Mouse (Mus musculus): Measurements from ENCODE around the gene Arl6ip5. TPM values are rescaled to one million over a fixed set of nuclear protein-coding genes. Genes with fewer than 3 reads are reported as not detected.
A peak's percentile ranks its signal among the peaks of the same experiment; 100 is the strongest.

The Arl6ip5 gene
- polyA plus RNA-seq, 1 experiment from 2014 or later: 41.8 TPM

DNA sequence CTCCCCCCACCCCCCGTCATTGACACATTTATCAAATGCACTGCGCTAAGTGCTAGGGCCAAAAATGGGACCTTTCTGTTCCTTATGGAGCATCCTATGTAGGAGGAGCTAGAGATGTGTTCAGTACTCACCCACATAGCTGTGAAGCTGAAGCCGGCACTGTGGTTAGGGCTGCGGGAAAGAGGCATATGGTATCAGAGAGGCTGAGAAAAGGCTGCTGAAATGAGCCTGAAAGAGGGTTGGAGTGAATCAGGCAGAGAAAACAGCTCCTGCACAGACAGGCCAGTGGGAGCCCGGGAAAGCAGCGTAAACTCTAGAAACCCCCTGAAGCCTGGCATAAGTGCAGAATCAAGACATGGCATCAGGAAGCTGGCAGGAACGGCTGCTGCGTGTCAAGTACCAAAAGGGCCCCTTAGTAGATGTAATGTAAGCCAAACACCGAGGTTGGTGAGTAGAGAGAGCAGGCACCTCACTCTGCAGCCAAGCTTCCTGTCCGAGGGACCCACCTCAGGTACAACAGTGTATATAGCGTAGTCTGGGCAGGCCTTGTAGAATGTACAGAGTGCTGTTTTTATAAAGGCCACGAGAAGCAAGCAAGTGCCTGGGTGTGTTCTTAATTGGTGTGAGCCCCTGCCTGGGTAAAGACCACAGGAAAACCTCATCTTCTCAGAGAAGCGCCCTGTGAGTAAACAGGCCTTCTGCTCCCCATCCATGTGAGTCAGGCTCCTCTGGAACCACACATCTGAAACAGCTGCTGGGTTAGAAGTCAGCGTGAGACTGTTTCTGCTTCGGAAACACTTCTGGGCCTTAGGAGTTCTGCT lies 10.9 kb downstream of the Arl6ip5 start:
- no peak for ATAC-seq (ENCODE audit: low FRiP score)
- no peaks in the 10 kb centered on the region for H3K4me1 ChIP-seq (ENCODE audit: control insufficient read depth, insufficient read depth, low read length)
- no peak overlapping the region for H3K9ac ChIP-seq (ENCODE audit: low read length)

DNA sequence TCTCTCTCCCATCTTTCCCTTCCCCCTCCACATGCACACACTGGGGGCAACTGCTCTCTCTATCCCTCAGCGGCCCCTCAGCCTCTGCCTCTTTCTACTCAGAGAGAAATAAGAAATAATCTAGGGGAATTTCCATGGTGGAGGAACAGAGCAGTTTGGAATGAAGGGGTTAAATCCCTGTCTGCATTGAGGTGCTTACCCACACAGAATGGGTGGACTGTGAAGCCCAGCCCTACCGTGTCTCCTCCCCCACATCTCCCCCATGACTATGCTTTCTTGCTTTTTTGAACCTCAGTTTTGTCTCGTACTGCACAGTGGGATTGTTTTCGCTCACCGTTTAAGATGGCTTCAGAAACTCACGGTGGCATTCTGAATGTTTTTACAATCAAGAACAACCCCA lies 11.8 kb downstream of the Arl6ip5 start:
- Histone ChIP-seq H3K36me3 (ENCODE audit: control insufficient read depth, insufficient read depth, low read length) (no peaks in the 10 kb centered on the region), H3K4me2 (no peak overlapping the region), H3K4me3 (ENCODE audit: low read depth, low read length) (no peak overlapping the region), H3K9ac (ENCODE audit: low read length) (no peak overlapping the region), H3K27ac (ENCODE audit: low read depth, low read length) (no peak overlapping the region), H3K4me1 (ENCODE audit: control insufficient read depth, insufficient read depth, low read length) (no peaks in the 10 kb centered on the region), H3K27me3 (ENCODE audit: control insufficient read depth, insufficient read depth, low read length) (no peaks in the 10 kb centered on the region), H3K9me3 (ENCODE audit: control insufficient read depth, low read length) (no peaks in the 10 kb centered on the region)
- DNase-seq (ENCODE audit: low spot score, missing footprints): no peak
- ATAC-seq (ENCODE audit: low FRiP score): no peak
- 61% methylated on average over 6 of the region's 6 CpGs for WGBS

More for the DNA sequence above, 10.9 kb downstream of the Arl6ip5 start:
- no peak overlapping the region for H3K4me2 ChIP-seq
- H3K9me3 ChIP-seq (ENCODE audit: control insufficient read depth, low read length): no peaks in the 10 kb centered on the region
- H3K36me3 ChIP-seq (ENCODE audit: control insufficient read depth, insufficient read depth, low read length): no peaks in the 10 kb centered on the region
- WGBS: 78% methylated on average over 15 of the region's 15 CpGs
- DNase-seq (ENCODE audit: low spot score, missing footprints): no peak
- H3K4me3 ChIP-seq (ENCODE audit: low read depth, low read length): no peak overlapping the region
- H3K27me3 ChIP-seq (ENCODE audit: control insufficient read depth, insufficient read depth, low read length): no peaks in the 10 kb centered on the region
- H3K27ac ChIP-seq (ENCODE audit: low read depth, low read length): no peak overlapping the region

DNA sequence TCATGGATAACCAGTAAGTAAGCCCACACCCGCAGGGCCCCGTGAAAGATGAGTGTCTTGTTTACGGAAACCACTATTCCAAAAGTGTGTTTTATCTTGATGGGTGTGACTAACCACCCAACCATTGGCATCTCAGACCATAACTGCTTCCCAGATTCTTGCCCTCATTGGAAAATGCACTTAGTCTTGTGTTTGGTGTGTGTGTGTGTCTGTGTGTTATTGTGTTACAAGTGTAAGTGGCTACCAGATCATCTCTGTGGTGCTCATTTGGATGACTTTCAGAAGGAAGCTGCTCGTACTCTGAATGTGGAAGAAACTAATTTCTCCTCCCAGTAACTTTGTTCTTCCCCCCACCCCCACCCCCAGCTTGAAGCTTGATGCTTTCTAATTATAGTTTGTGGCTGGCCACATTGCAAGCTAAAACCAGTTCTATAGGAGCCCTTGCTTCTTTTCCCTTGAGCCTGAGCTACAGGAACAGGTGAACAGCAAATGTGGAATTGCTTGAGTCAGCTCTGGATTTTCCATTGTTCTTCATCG lies 12.5 kb downstream of the Arl6ip5 start:
- H3K9ac ChIP-seq (ENCODE audit: low read length): no peak overlapping the region
- no peaks in the 10 kb centered on the region for H3K27me3 ChIP-seq (ENCODE audit: control insufficient read depth, insufficient read depth, low read length)
- no peak for ATAC-seq (ENCODE audit: low FRiP score)
- no peak overlapping the region for H3K4me2 ChIP-seq
- H3K27ac ChIP-seq (ENCODE audit: low read depth, low read length): no peak overlapping the region
- H3K4me1 ChIP-seq (ENCODE audit: control insufficient read depth, insufficient read depth, low read length): no peaks in the 10 kb centered on the region
- H3K9me3 ChIP-seq (ENCODE audit: control insufficient read depth, low read length): no peaks in the 10 kb centered on the region
- H3K36me3 ChIP-seq (ENCODE audit: control insufficient read depth, insufficient read depth, low read length): no peaks in the 10 kb centered on the region
- 79% methylated on average over 5 of the region's 5 CpGs for WGBS
- no peak overlapping the region for H3K4me3 ChIP-seq (ENCODE audit: low read depth, low read length)
- no peak for DNase-seq (ENCODE audit: low spot score, missing footprints)

- no peaks in the 10 kb centered on the region for H3K9me3 ChIP-seq (ENCODE audit: control insufficient read depth, low read length)
- DNase-seq (ENCODE audit: low spot score, missing footprints): no peak
- 77% methylated on average over 4 of the region's 4 CpGs for WGBS
- H3K9ac ChIP-seq (ENCODE audit: low read length): no peak overlapping the region
- ATAC-seq (ENCODE audit: low FRiP score): no peak
- no peak overlapping the region for H3K27ac ChIP-seq (ENCODE audit: low read depth, low read length)
- no peaks in the 10 kb centered on the region for H3K27me3 ChIP-seq (ENCODE audit: control insufficient read depth, insufficient read depth, low read length)
- H3K4me2 ChIP-seq: no peak overlapping the region
- H3K36me3 ChIP-seq (ENCODE audit: control insufficient read depth, insufficient read depth, low read length): no peaks in the 10 kb centered on the region
- H3K4me3 ChIP-seq (ENCODE audit: low read depth, low read length): no peak overlapping the region
- no peaks in the 10 kb centered on the region for H3K4me1 ChIP-seq (ENCODE audit: control insufficient read depth, insufficient read depth, low read length)
These were observed 13.1 kb downstream of the Arl6ip5 start for GRCm38 (mm10) chr6:97223566-97223965.

GRCm38 (mm10) chr6:97224505-97224904 lies 14.0 kb downstream of the Arl6ip5 start:
- Histone ChIP-seq H3K4me3 (ENCODE audit: low read depth, low read length) (no peak overlapping the region), H3K4me2 (no peak overlapping the region), H3K36me3 (ENCODE audit: control insufficient read depth, insufficient read depth, low read length) (no peaks in the 10 kb centered on the region), H3K9ac (ENCODE audit: low read length) (no peak overlapping the region), H3K27me3 (ENCODE audit: control insufficient read depth, insufficient read depth, low read length) (no peaks in the 10 kb centered on the region), H3K9me3 (ENCODE audit: control insufficient read depth, low read length) (no peaks in the 10 kb centered on the region), H3K27ac (ENCODE audit: low read depth, low read length) (no peak overlapping the region), H3K4me1 (ENCODE audit: control insufficient read depth, insufficient read depth, low read length) (no peaks in the 10 kb centered on the region)
- peak; percentile 41 for DNase-seq (ENCODE audit: low spot score, missing footprints)
- WGBS: 92% methylated on average over 8 of the region's 8 CpGs
- ATAC-seq (ENCODE audit: low FRiP score): no peak

DNA sequence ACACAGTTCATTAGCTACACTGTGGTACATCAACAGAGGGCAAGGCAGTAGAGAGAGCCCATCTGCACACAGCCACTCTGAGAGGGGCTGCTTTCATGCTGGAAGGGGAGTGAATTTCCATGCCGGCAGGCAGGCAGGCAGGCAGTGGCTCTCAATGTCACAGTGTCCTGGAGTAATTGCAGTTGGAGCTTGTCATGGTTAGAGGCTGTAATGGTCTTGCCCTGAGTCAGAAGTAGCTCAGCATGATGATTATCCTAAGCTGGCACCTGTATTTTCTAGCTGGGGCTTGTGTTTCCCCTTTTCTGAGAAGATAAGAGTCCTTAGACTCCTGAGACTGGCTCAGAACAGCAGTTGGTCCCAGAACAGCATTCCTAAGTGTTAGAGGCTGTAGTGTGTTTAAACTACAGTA lies 15.6 kb downstream of the Arl6ip5 start:
- WGBS: 53% methylated on average over 1 of the region's 1 CpGs
- Histone ChIP-seq H3K9ac (ENCODE audit: low read length) (no peak overlapping the region), H3K4me2 (no peak overlapping the region), H3K9me3 (ENCODE audit: control insufficient read depth, low read length) (no peaks in the 10 kb centered on the region), H3K36me3 (ENCODE audit: control insufficient read depth, insufficient read depth, low read length) (no peaks in the 10 kb centered on the region), H3K4me1 (ENCODE audit: control insufficient read depth, insufficient read depth, low read length) (no peaks in the 10 kb centered on the region), H3K27me3 (ENCODE audit: control insufficient read depth, insufficient read depth, low read length) (no peaks in the 10 kb centered on the region), H3K27ac (ENCODE audit: low read depth, low read length) (no peak overlapping the region), H3K4me3 (ENCODE audit: low read depth, low read length) (no peak overlapping the region)
- DNase-seq (ENCODE audit: low spot score, missing footprints) (peak; percentile 69), ATAC-seq (ENCODE audit: low FRiP score) (no peak)

- Histone ChIP-seq H3K36me3 (ENCODE audit: control insufficient read depth, insufficient read depth, low read length) (no peaks in the 10 kb centered on the region), H3K9ac (ENCODE audit: low read length) (no peak overlapping the region), H3K9me3 (ENCODE audit: control insufficient read depth, low read length) (no peaks in the 10 kb centered on the region), H3K27ac (ENCODE audit: low read depth, low read length) (no peak overlapping the region), H3K4me2 (no peak overlapping the region), H3K4me1 (ENCODE audit: control insufficient read depth, insufficient read depth, low read length) (no peaks in the 10 kb centered on the region), H3K27me3 (ENCODE audit: control insufficient read depth, insufficient read depth, low read length) (no peaks in the 10 kb centered on the region), H3K4me3 (ENCODE audit: low read depth, low read length) (no peak overlapping the region)
- ATAC-seq (ENCODE audit: low FRiP score): no peak
- WGBS: 95% methylated on average over 9 of the region's 9 CpGs
- peak; percentile 49 for DNase-seq (ENCODE audit: low spot score, missing footprints)
These were observed 16.8 kb downstream of the Arl6ip5 start for GRCm38 (mm10) chr6:97227067-97227847.

DNA sequence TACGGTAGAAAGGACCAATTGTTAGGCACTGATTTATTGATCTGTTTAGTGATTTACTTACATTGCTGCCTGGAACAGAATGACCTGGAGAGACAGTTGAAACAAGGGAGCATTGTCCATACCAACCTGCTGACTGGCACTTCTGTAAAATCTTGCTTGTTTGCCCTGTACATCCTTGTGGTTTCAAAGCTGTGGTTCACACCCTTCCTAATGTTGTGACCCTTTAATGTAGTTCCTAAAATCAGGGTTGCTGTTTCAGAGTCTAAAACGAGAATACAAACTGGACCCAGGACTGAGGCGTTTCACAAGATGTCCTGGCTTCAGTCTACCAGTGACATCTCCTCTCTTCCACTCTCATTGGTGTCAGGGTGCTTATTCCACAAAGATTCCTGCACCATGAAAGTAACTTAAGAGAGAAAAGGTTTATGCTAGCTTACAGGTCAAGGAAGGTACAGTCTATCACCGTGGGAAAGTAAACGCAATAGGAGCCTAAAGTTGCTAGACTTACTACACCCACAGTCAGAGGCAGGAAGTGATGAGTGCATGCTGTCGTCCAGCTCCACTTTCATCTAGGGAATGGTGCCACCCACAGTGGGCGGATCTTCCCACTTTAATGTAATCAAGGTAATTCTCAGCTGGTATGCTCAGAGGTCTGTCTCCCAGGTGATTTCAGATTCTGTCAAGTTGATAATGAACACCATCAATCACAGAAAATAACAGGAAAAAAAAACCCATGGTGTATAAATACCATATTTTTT lies 24.6 kb downstream of the Arl6ip5 start:
- DNase-seq (ENCODE audit: low spot score, missing footprints): peak; percentile 56
- peaks cover 3% of the 10 kb centered on the region; the same call in 1 of the 2 replicates for H3K9me3 ChIP-seq (ENCODE audit: control insufficient read depth, low read length)
- no peak for ATAC-seq (ENCODE audit: low FRiP score)
- no peak overlapping the region for H3K4me2 ChIP-seq
- 93% methylated on average over 7 of the region's 7 CpGs for WGBS
- no peaks in the 10 kb centered on the region for H3K36me3 ChIP-seq (ENCODE audit: control insufficient read depth, insufficient read depth, low read length)
- no peak overlapping the region for H3K9ac ChIP-seq (ENCODE audit: low read length)
- no peak overlapping the region for H3K4me3 ChIP-seq (ENCODE audit: low read depth, low read length)
- H3K27ac ChIP-seq (ENCODE audit: low read depth, low read length): no peak overlapping the region
- no peaks in the 10 kb centered on the region for H3K4me1 ChIP-seq (ENCODE audit: control insufficient read depth, insufficient read depth, low read length)
- no peaks in the 10 kb centered on the region for H3K27me3 ChIP-seq (ENCODE audit: control insufficient read depth, insufficient read depth, low read length)

Measured in midbrain, embryonic 11.5 days (tissue).